27 mouse cellular contexts compared by ENCODE assay signal in genomic region chr12:70093266-70093893, GRCm38 (mm10).
"Had no signal": no experiment of that assay in that cellular context is flagged by ENCODE, and none has a peak within 500 bp of the region (broad histone marks: within the 10 kb centered on the region; RNA-seq: fewer than 3 reads in every experiment).

No protein-coding gene starts in this region.

- H3K4me3 ChIP-seq: gastrocnemius, adult 2 months; heart, adult 2 months; heart, embryonic 10.5 days; heart, embryonic 12.5 days; hindbrain, embryonic 10.5 days; hindbrain, embryonic 12.5 days; intestine, embryonic 15.5 days; layer of hippocampus, adult 2 months; left cerebral cortex, adult 2 months; limb, embryonic 10.5 days; limb, embryonic 12.5 days; liver, embryonic 13.5 days; liver, embryonic 15.5 days had no signal

- H3K36me3 ChIP-seq: hindbrain, embryonic 12.5 days; intestine, embryonic 15.5 days; limb, embryonic 10.5 days; limb, embryonic 12.5 days; liver, embryonic 13.5 days; liver, embryonic 15.5 days had no signal

- H3K9me3 ChIP-seq: heart, embryonic 10.5 days; hindbrain, embryonic 10.5 days; intestine, embryonic 15.5 days; limb, embryonic 10.5 days; limb, embryonic 12.5 days; liver, embryonic 13.5 days; liver, embryonic 15.5 days had no signal

- H3K4me1 ChIP-seq: intestine, embryonic 15.5 days; limb, embryonic 10.5 days; liver, embryonic 13.5 days; liver, embryonic 15.5 days had no signal

- H3K9ac ChIP-seq: heart, embryonic 12.5 days; hindbrain, embryonic 12.5 days; hindbrain, embryonic 14.5 days; intestine, embryonic 15.5 days; limb, embryonic 12.5 days; liver, embryonic 13.5 days; liver, embryonic 15.5 days; liver, postnatal 0 days had no signal

- DNase-seq: gastrocnemius, adult 2 months; gastrocnemius, postnatal 10 days; gastrocnemius, postnatal 25 days; heart, adult 2 months; heart, postnatal 10 days; heart, postnatal 4 days; kidney, adult 8-10 months; kidney, postnatal 10 days; kidney, postnatal 36 days; liver; liver, embryonic 13.5 days; liver, postnatal 0 days had no signal

- H3K4me2 ChIP-seq: heart, embryonic 12.5 days; hindbrain, embryonic 12.5 days; hindbrain, embryonic 14.5 days; intestine, embryonic 15.5 days; limb, embryonic 12.5 days; liver, embryonic 11.5 days; liver, embryonic 13.5 days; liver, embryonic 15.5 days had no signal

- ATAC-seq: hindbrain, embryonic 16.5 days; inflammation-experienced regulatory T-cells, adult 6 months; intestine, embryonic 15.5 days; intestine, postnatal 0 days; liver, postnatal 0 days had no signal

- H3K27ac ChIP-seq: gastrocnemius, adult 2 months; heart, adult 2 months; heart, embryonic 10.5 days; hindbrain, embryonic 10.5 days; hindbrain, embryonic 12.5 days; hindbrain, embryonic 14.5 days; intestine, embryonic 15.5 days; layer of hippocampus, adult 2 months; left cerebral cortex, adult 2 months; limb, embryonic 10.5 days; limb, embryonic 12.5 days; liver, embryonic 13.5 days; liver, embryonic 15.5 days had no signal

- H3K27me3 ChIP-seq: heart, embryonic 12.5 days; hindbrain, embryonic 12.5 days; intestine, embryonic 15.5 days; limb, embryonic 12.5 days; liver, embryonic 13.5 days; liver, embryonic 15.5 days had no signal
